Mouse (Mus musculus) myocyte (in vitro differentiated cells): ENCODE measurements at regions not wholly inside any gene's neighbourhood (a gene's known extent, or its start where the extent isn't known, plus 50 kb on each side); places are given as distances from the start of the nearest gene placed in this dataset.

Source experiments
- CEBPB ChIP-seq: IDR thresholded peaks from 2 replicates; pipeline ENCODE4 v1.6.1; 2011; ENCODE audit warnings: mild to moderate bottlenecking, moderate library complexity; ENCODE audit not compliant: poor library complexity, insufficient read depth, severe bottlenecking
- E2F4 ChIP-seq: IDR thresholded peaks from one replicate; pipeline ENCODE4 v1.6.1; 2011; ENCODE audit warnings: mild to moderate bottlenecking, control low read depth, moderate library complexity; ENCODE audit not compliant: insufficient read depth
- MAX ChIP-seq: IDR thresholded peaks from one replicate; pipeline ENCODE4 v1.6.1; 2011; ENCODE audit warnings: low read depth, mild to moderate bottlenecking, control low read depth
- MYOD1 ChIP-seq, 3 experiments: IDR thresholded peaks; one replicate each; pipeline ENCODE4 v1.6.1; 2011; ENCODE audit warnings: control low read depth in 2 of 3, low read depth in 2 of 3, mild to moderate bottlenecking in 2 of 3, moderate library complexity in 1 of 3; ENCODE audit not compliant: insufficient read length in 2 of 3, control insufficient read depth in 1 of 3
- MYOG ChIP-seq, 3 experiments: IDR thresholded peaks; one replicate each; pipeline ENCODE4 v1.6.1; 2011; ENCODE audit warnings: control low read depth in 2 of 3, low read depth in 2 of 3, mild to moderate bottlenecking in 2 of 3; ENCODE audit not compliant: insufficient read length in 2 of 3, control insufficient read depth in 1 of 3, insufficient read depth in 1 of 3
- POLR2A ChIP-seq: IDR thresholded peaks from one replicate; pipeline ENCODE4 v1.6.1; 2011; ENCODE audit warnings: low read depth, mild to moderate bottlenecking, control low read depth, moderate library complexity; ENCODE audit not compliant: insufficient read length
- POLR2AphosphoS2 ChIP-seq: IDR thresholded peaks from one replicate; pipeline ENCODE4 v1.6.1; 2011; ENCODE audit warnings: low read depth, control low read depth; ENCODE audit not compliant: insufficient read length
- REST ChIP-seq: IDR thresholded peaks from one replicate; pipeline ENCODE4 v1.6.1; 2011; ENCODE audit warnings: mild to moderate bottlenecking, control low read depth, moderate library complexity; ENCODE audit not compliant: insufficient read depth, insufficient read length
- SRF ChIP-seq: IDR thresholded peaks from one replicate; pipeline ENCODE4 v1.6.1; 2011; ENCODE audit warnings: low read depth; ENCODE audit not compliant: control insufficient read depth, insufficient read length
- TCF12 ChIP-seq: IDR thresholded peaks from one replicate; pipeline ENCODE4 v1.6.1; 2011; ENCODE audit warnings: mild to moderate bottlenecking, control low read depth; ENCODE audit not compliant: poor library complexity, insufficient read depth, severe bottlenecking
- TCF3 ChIP-seq: IDR thresholded peaks from one replicate; pipeline ENCODE4 v1.6.1; 2011; ENCODE audit warnings: low read depth, control low read depth; ENCODE audit not compliant: insufficient read length
- USF1 ChIP-seq: IDR thresholded peaks from one replicate; pipeline ENCODE4 v1.6.1; 2011; ENCODE audit warnings: low read depth, mild to moderate bottlenecking, control low read depth, moderate library complexity

- TF ChIP-seq POLR2A (no peak), TCF3 (no peak), POLR2AphosphoS2 (no peak), SRF (no peak), MAX (no peak), CEBPB (no peak), REST (no peak), USF1 (no peak), E2F4 (no peak), TCF12 (no peak), MYOD1 (IDR thresholded peaks at IDR 0.05; ENCODE audit: control insufficient read depth in 1 of 3, insufficient read length in 2 of 3, low read depth in 2 of 3) (no peak), MYOG (IDR thresholded peaks at IDR 0.05; ENCODE audit: control insufficient read depth in 1 of 3, insufficient read depth in 1 of 3, insufficient read length in 2 of 3, low read depth in 2 of 3) (no peak)
Observed at GRCm38 (mm10) chr13:107461048-107461912, 439.4 kb upstream of the Kif2a start.
